Mouse (Mus musculus) kidney, adult 2 months (tissue): ENCODE results near the gene Abtb2.

Source experiments
- CTCF ChIP-seq: fragments of 200-500 bp; conservative IDR thresholded peaks from 2 replicates; pipeline ENCODE4 v1.5.1; 2011; ENCODE audit warnings: low read depth, mild to moderate bottlenecking, control low read depth, low read length, moderate library complexity, mixed read lengths; ENCODE audit not compliant: insufficient read depth, insufficient read length
- POLR2A ChIP-seq: fragments of 200-500 bp; IDR thresholded peaks from one replicate; pipeline ENCODE4 v1.6.1; 2011; ENCODE audit warnings: low read depth, low read length, control low read depth

DNA sequence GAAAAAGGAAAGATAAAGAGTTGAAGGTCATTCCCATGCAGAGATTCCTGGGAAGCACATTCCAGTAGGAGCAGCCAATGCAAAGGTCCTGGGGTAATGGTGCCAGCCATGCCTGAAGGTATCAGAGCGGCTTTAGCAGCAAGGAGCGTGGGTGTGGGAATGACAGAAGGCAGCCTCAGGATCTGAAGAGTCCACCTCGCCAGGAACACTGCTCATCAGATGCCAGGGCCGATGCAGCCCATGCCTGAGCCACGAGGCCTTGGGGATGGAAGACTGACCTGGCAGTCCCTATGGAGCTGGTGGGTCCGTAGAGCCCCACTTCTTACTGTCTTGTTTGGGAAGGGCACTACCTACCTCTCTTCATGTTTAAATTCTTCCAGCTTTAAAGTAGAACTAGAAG lies 185.7 kb downstream of the Abtb2 start:
- TF ChIP-seq CTCF (no peak), POLR2A (no peak)
